Mouse (Mus musculus): ENCODE results near the gene Ppt2. TPM values are rescaled to one million over a fixed set of nuclear protein-coding genes. Genes with fewer than 3 reads are reported as not detected.
A peak's percentile ranks its signal among the peaks of the same experiment; 100 is the strongest.

Gene Ppt2
- total RNA-seq, 1 experiment from 2014 or later: 23.2 TPM

GRCm38 (mm10) chr17:34627093-34627942 is 992 bp downstream of the Ppt2 start:
- peak; percentile 42 to 57 for ATAC-seq (replicated peaks in 1 of 2; ENCODE audit: insufficient read depth in 1 of 2, low FRiP score in 2 of 2, low TSS enrichment in 1 of 2, low read depth in 1 of 2, poor library complexity in 2 of 2, severe bottlenecking in 2 of 2)

DNA sequence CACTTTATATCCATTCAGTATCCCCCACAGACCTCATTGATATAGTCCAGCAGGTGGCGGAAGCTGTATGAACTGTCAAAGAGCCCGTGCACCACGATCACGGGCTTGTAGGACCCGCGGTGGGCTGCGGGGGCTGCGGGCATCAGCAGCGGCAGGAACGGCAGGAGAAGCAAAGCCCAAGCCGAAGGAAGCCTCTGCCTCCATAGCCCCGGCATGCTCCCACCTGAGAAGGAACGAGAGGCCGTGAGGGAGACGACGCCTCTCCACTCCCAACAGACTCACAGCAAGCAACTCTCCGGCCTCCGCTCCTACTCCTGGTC is 1.6 kb downstream of the Ppt2 start:
- ATAC-seq (replicated peaks in 1 of 2; ENCODE audit: insufficient read depth in 1 of 2, low FRiP score in 2 of 2, low TSS enrichment in 1 of 2, low read depth in 1 of 2, poor library complexity in 2 of 2, severe bottlenecking in 2 of 2): peak; percentile 18 to 22; a peak in 3 of 4 replicates

- ATAC-seq (replicated peaks in 1 of 2; ENCODE audit: insufficient read depth in 1 of 2, low FRiP score in 2 of 2, low TSS enrichment in 1 of 2, low read depth in 1 of 2, poor library complexity in 2 of 2, severe bottlenecking in 2 of 2): no peak
Measured at GRCm38 (mm10) chr17:34626062-34626772, 2.1 kb downstream of the Ppt2 start.

DNA sequence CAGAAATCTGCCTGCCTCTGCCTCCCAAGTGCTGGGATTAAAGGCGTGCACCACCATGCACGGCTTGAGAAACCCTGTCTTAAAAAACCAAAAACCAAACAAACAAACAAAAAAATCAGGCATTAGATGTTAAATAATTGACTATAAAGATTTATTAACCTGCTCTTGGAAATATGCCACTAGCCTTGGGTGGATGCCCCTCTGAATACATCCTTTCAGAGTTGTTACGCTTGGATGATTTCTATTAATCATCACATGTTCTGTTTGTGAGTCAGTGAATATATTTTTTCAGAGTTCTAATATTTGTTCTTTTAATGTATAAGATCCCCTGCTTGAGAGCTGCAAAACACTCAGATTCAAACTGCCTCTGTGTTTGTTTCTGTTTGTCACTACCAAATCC is 3.3 kb downstream of the Ppt2 start:
- ATAC-seq (replicated peaks in 1 of 2; ENCODE audit: insufficient read depth in 1 of 2, low FRiP score in 2 of 2, low TSS enrichment in 1 of 2, low read depth in 1 of 2, poor library complexity in 2 of 2, severe bottlenecking in 2 of 2): no peak

- no peak for ATAC-seq (replicated peaks in 1 of 2; ENCODE audit: insufficient read depth in 1 of 2, low FRiP score in 2 of 2, low TSS enrichment in 1 of 2, low read depth in 1 of 2, poor library complexity in 2 of 2, severe bottlenecking in 2 of 2)
Measured at GRCm38 (mm10) chr17:34623161-34623560, 5.1 kb downstream of the Ppt2 start.

- ATAC-seq (replicated peaks in 1 of 2; ENCODE audit: insufficient read depth in 1 of 2, low FRiP score in 2 of 2, low TSS enrichment in 1 of 2, low read depth in 1 of 2, poor library complexity in 2 of 2, severe bottlenecking in 2 of 2): no peak
Measured at GRCm38 (mm10) chr17:34621006-34621405, 7.3 kb downstream of the Ppt2 start.

GRCm38 (mm10) chr17:34618999-34619398 is 9.3 kb downstream of the Ppt2 start:
- ATAC-seq (replicated peaks in 1 of 2; ENCODE audit: insufficient read depth in 1 of 2, low FRiP score in 2 of 2, low TSS enrichment in 1 of 2, low read depth in 1 of 2, poor library complexity in 2 of 2, severe bottlenecking in 2 of 2): peak; percentile 43 to 71; a peak in 3 of 4 replicates

DNA sequence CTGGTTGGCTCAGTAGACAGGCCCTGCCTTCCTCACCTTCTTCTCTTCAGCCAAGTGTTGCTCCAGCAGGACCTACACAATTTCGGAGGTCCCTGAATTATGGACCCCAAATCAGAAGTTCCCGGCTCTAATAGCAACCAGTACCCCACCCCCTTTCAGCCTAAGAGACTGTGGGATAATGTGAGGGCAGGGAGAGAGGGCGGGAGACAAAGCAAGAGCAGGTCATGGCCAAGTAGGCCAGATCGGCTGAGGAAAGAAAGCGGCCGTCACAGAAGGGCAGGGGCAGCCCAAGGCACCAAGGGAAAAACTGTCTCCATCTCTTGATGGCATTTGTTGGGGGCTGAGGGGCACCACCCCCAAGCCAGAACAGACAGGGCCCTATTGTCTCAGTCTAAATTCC is 12.4 kb downstream of the Ppt2 start, which contains the start of gene Egfl8:
Egfl8 (minus strand) TSS at position 101 of the 400 bp plus-strand sequence.
- no peak for ATAC-seq (replicated peaks in 1 of 2; ENCODE audit: insufficient read depth in 1 of 2, low FRiP score in 2 of 2, low TSS enrichment in 1 of 2, low read depth in 1 of 2, poor library complexity in 2 of 2, severe bottlenecking in 2 of 2)

GRCm38 (mm10) chr17:34613830-34614229 is 14.5 kb downstream of the Ppt2 start:
- ATAC-seq (replicated peaks in 1 of 2; ENCODE audit: insufficient read depth in 1 of 2, low FRiP score in 2 of 2, low TSS enrichment in 1 of 2, low read depth in 1 of 2, poor library complexity in 2 of 2, severe bottlenecking in 2 of 2): no peak

- ATAC-seq (replicated peaks in 1 of 2; ENCODE audit: insufficient read depth in 1 of 2, low FRiP score in 2 of 2, low TSS enrichment in 1 of 2, low read depth in 1 of 2, poor library complexity in 2 of 2, severe bottlenecking in 2 of 2): no peak
Measured at GRCm38 (mm10) chr17:34613054-34613645, 15.2 kb downstream of the Ppt2 start.

DNA sequence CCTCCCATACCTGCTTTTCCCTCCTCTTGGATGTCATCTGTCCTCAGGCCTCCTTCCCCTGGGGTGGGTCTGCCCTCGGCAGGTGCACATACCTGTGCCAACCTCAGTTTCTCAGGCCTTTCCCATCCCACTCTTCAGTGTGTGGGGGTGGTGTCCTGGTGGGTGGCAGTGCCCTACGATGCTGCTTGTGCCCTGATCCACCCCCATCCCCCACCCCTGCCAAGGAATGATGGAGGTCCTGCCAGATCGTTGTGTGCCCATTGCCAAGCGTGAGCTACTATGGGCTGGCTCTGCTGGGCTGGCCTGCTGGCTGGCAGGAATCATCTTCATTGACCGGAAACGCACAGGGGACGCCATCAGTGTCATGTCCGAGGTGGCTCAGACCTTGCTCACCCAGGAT is 17.3 kb downstream of the Ppt2 start:
- ATAC-seq (replicated peaks in 1 of 2; ENCODE audit: insufficient read depth in 1 of 2, low FRiP score in 2 of 2, low TSS enrichment in 1 of 2, low read depth in 1 of 2, poor library complexity in 2 of 2, severe bottlenecking in 2 of 2): no peak

- ATAC-seq (replicated peaks in 1 of 2; ENCODE audit: insufficient read depth in 1 of 2, low FRiP score in 2 of 2, low TSS enrichment in 1 of 2, low read depth in 1 of 2, poor library complexity in 2 of 2, severe bottlenecking in 2 of 2): no peak
Measured at GRCm38 (mm10) chr17:34607997-34608396, 20.3 kb downstream of the Ppt2 start.

DNA sequence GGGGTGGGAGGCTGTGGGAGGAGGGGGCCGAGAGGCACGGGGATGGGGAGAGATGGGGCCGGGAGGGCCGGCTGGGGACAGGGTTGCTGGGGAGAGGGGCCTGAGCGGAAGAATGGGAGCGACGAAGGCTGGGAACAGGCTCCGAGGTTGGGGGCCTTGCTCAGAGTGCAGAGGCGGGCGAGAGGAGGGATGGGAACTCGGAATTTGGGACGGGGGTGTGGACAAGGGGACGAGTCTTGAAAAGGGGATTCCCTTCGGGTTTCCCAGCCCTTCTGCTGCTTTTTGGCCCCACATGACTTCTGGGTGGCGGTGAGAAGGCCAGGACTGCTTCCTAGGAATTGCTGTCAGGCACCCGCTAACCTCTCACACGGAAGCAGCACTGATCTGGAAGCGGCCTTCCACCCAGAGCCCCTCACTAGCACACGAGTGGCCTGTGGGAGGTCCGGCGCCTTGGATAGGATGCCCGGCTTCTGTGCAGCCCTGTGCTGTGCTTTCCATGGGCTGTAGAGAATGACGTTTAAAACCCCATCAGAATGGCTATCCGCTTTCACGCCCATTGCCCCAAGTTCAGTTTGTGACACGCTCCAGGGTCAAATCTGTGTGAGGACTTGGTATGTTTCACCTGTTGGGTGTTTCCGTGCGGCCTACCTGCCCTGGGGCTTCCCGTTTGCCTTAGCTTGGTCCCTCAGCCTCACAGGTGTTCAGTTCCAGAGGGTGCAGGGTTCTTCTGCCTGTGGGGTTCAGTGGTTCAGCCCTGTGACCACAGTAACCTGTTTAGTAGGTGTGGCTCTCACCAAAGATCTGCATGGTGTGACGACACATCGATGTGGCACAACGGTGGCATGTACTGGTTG is 21.9 kb downstream of the Ppt2 start:
- no peak for ATAC-seq (replicated peaks in 1 of 2; ENCODE audit: insufficient read depth in 1 of 2, low FRiP score in 2 of 2, low TSS enrichment in 1 of 2, low read depth in 1 of 2, poor library complexity in 2 of 2, severe bottlenecking in 2 of 2)

GRCm38 (mm10) chr17:34605609-34606008 is 22.7 kb downstream of the Ppt2 start:
- ATAC-seq (replicated peaks in 1 of 2; ENCODE audit: insufficient read depth in 1 of 2, low FRiP score in 2 of 2, low TSS enrichment in 1 of 2, low read depth in 1 of 2, poor library complexity in 2 of 2, severe bottlenecking in 2 of 2): peak; percentile 12 to 44; a peak in 2 of 4 replicates

- no peak for ATAC-seq (replicated peaks in 1 of 2; ENCODE audit: insufficient read depth in 1 of 2, low FRiP score in 2 of 2, low TSS enrichment in 1 of 2, low read depth in 1 of 2, poor library complexity in 2 of 2, severe bottlenecking in 2 of 2)
Measured at GRCm38 (mm10) chr17:34604511-34605237, 23.6 kb downstream of the Ppt2 start.

- peak; percentile 73 to 77 for ATAC-seq (replicated peaks in 1 of 2; ENCODE audit: insufficient read depth in 1 of 2, low FRiP score in 2 of 2, low TSS enrichment in 1 of 2, low read depth in 1 of 2, poor library complexity in 2 of 2, severe bottlenecking in 2 of 2)
Measured at GRCm38 (mm10) chr17:34604061-34604508, 24.2 kb downstream of the Ppt2 start, which contains the start of gene Agpat1. TSS of gene Agpat1 (plus strand) at chr17:34604262.

Measured in hematopoietic stem cell, adult 5-6 weeks (primary cell).